Mouse (Mus musculus) ES-E14 (cell line): ENCODE measurements around the gene Teddm2.

Source experiments
- CHD2 ChIP-seq: IDR thresholded peaks from 2 replicates; pipeline ENCODE4 v1.6.1; 2014; ENCODE audit warnings: mild to moderate bottlenecking, low read depth, low read length, inconsistent platforms
- HCFC1 ChIP-seq: IDR thresholded peaks from 2 replicates; pipeline ENCODE4 v1.6.1; 2012; ENCODE audit warnings: low read length, inconsistent platforms, borderline replicate concordance; ENCODE audit not compliant: insufficient read depth
- ZNF384 ChIP-seq: IDR thresholded peaks from 2 replicates; pipeline ENCODE4 v1.6.1; 2012; ENCODE audit warnings: low read depth, low read length, inconsistent platforms

DNA sequence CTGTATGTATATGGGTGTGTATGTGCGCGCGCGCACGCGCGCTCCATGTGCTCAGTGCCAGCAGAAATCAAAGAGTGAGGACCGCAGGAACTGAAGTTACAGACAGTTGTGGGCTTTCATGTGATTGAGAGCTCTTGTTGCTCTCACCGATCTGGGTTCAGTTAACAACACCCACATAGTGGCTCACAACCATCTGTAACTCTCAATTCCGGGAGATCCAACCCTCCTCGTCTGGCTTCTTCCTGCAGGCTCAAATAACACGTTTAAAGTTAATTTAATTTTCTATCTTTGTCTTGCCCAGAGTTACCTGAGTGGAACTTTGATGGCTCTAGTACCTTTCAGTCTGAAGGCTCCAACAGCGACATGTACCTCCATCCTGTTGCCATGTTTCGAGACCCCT lies 4.2 kb upstream of the Teddm2 start:
- no peak for TF ChIP-seq HCFC1
- TF ChIP-seq CHD2, result no peak
- TF ChIP-seq ZNF384, result no peak
